Comparison of ENCODE assay signal across 31 mouse cellular contexts in genomic region chr1:85955150-85955549, GRCm38 (mm10). TPM values are rescaled to one million over a fixed set of nuclear protein-coding genes. Genes with fewer than 3 reads are reported as not detected.
"Had no signal": no experiment of that assay in that cellular context is flagged by ENCODE, and none has a peak within 500 bp of the region (broad histone marks: within the 10 kb centered on the region; RNA-seq: fewer than 3 reads in every experiment).

No protein-coding gene starts in this region.

- H3K4me3 ChIP-seq: heart, adult 2 months; heart, embryonic 13.5 days; hindbrain, embryonic 13.5 days; hindbrain, embryonic 15.5 days; kidney, embryonic 15.5 days; limb, embryonic 13.5 days; limb, embryonic 15.5 days; liver, embryonic 12.5 days had no signal

- H3K27ac ChIP-seq: heart, adult 2 months; hindbrain, embryonic 13.5 days; hindbrain, embryonic 15.5 days; hindbrain, postnatal 0 days; kidney, embryonic 15.5 days; limb, embryonic 13.5 days; limb, embryonic 15.5 days; liver, embryonic 12.5 days; liver, embryonic 14.5 days had no signal

- H3K36me3 ChIP-seq: heart, embryonic 13.5 days; hindbrain, embryonic 13.5 days; hindbrain, embryonic 15.5 days; kidney, embryonic 15.5 days; limb, embryonic 13.5 days; limb, embryonic 15.5 days; liver, embryonic 12.5 days had no signal

- ATAC-seq: hindbrain, postnatal 0 days; intestine, embryonic 16.5 days; liver, embryonic 12.5 days had no signal

- H3K9me3 ChIP-seq: heart, embryonic 13.5 days; hindbrain, embryonic 13.5 days; hindbrain, embryonic 15.5 days; kidney, embryonic 15.5 days; limb, embryonic 13.5 days; limb, embryonic 15.5 days; liver, embryonic 12.5 days had no signal

- DNase-seq: gastrocnemius, postnatal 14 days; gastrocnemius, postnatal 36 days; heart, adult 11 months; heart, adult 2 months; heart, postnatal 10 days; kidney, adult 11 months; kidney, adult 2 months; kidney, adult 9 months; kidney, postnatal 14 days; kidney, postnatal 36 days; layer of hippocampus, adult 9-11 months; layer of hippocampus, postnatal 36 days; left cerebral cortex, postnatal 4 days had no signal

- H3K9ac ChIP-seq: heart, embryonic 13.5 days; hindbrain, embryonic 13.5 days; hindbrain, embryonic 15.5 days; kidney, embryonic 15.5 days; limb, embryonic 13.5 days; limb, embryonic 15.5 days; liver, embryonic 12.5 days; liver, embryonic 14.5 days had no signal

- H3K4me2 ChIP-seq: heart, embryonic 11.5 days; heart, embryonic 13.5 days; hindbrain, embryonic 13.5 days; hindbrain, embryonic 15.5 days; kidney, embryonic 15.5 days; limb, embryonic 13.5 days; limb, embryonic 15.5 days; liver, embryonic 12.5 days had no signal

- H3K27me3 ChIP-seq: heart, embryonic 13.5 days; hindbrain, embryonic 15.5 days; kidney, embryonic 15.5 days; limb, embryonic 13.5 days; limb, embryonic 15.5 days; liver, embryonic 12.5 days had no signal

RNA-seq across cellular contexts. Expression of gene Gpr55, which starts 5.7 kb away (rescaled TPM):
- total RNA-seq: gastrocnemius, adult 8-10 months; gastrocnemius, postnatal 14 days; gastrocnemius, postnatal 36 days; heart, adult 2 months; heart, postnatal 10 days; heart, postnatal 25 days; layer of hippocampus, postnatal 14 days; layer of hippocampus, postnatal 36 days had no signal
- polyA plus RNA-seq: heart, adult 2 months; heart, embryonic 11.5 days; intestine, embryonic 14.5 days; kidney, adult 2 months; limb, embryonic 11.5 days; liver, embryonic 12.5 days had no signal

RNA-seq across cellular contexts. Expression of gene 4933407L21Rik, which starts 26.9 kb away (rescaled TPM):
- total RNA-seq: gastrocnemius, postnatal 36 days; heart, adult 2 months; heart, postnatal 25 days; hematopoietic stem cell, adult 5-6 weeks; liver, adult 2 months had no signal
- polyA plus RNA-seq: heart, adult 2 months; heart, embryonic 11.5 days; heart, embryonic 13.5 days; liver, adult 2 months; liver, embryonic 12.5 days had no signal
